Mouse (Mus musculus): Measurements from ENCODE around the gene Plekha6.

DNA sequence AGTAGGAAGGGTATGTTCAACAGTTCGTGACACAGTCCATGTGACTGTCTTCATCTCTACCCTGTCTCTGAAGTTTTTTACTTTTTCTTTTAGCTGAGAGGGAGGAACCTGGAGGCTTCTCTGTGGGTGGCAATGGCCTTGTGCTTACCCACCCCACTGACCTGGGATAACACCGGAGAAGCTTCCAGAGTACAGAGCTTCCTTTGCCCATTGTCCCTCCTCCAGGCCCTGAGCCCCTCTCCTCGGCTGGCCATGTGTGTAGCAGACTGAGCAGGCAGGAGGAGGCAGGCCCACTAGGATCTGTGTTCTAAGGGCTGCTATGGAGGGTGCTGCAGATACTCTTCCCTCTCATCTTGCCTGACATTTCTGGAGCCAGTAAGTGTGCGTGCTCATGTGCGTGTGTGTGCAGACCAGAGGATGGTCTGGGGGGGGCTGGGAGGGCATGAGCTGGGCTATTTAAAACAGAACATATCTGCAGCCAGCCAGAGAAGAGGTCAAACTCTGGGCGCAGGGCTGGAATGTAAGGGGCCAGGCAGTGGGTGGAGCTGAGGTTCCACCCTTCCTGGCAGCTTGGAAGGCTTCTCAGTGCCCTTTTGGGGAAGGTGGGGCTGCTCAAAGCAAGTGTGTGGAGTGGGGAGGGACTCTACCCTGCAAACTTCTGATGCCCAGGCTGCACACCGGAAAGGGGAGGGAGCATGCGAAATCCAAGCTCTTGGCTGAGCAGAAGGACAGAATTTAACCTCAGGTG, 72.9 kb downstream of the Plekha6 start:
- TF ChIP-seq CTCF (IDR thresholded peaks at IDR 0.05; ENCODE audit: borderline replicate concordance, insufficient read depth, low read length) (no peak), POLR2A (IDR thresholded peaks at IDR 0.05; ENCODE audit: low read depth, low read length) (no peak)

Data from embryonic fibroblast, embryonic 13.5 days (primary cell).